Mouse (Mus musculus): Measurements from ENCODE around the gene Qsox1. TPM values are rescaled to one million over a fixed set of nuclear protein-coding genes. Genes with fewer than 3 reads are reported as not detected.
A peak's percentile ranks its signal among the peaks of the same experiment; 100 is the strongest.

The Qsox1 gene
- polyA plus RNA-seq, 1 experiment from 2014 or later: 16.6 TPM

DNA sequence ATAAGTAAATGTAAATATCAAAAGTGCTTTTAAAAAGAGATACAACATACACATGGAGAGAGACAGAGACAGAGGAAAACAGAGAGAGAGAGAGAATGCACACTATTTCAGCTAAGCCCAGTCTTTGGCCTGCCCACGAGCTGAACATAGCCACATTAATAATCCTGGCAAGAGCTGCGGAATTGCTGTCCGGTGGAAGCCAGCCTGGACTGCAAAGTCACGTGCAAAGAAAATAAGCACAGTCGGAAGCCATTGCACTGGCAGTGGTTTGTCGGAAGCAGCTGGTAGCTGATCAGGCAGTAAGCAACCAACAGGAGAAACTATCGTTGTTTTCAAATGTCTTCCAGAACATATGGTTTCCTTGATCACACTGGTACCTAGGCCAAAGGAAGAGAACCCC is 55.1 kb downstream of the Qsox1 start:
- Histone ChIP-seq H3K9me3 (no peaks in the 10 kb centered on the region), H3K9ac (no peak overlapping the region), H3K4me1 (no peaks in the 10 kb centered on the region; the same call in 1 of the 2 replicates), H3K4me3 (replicated peaks) (no peak overlapping the region), H3K4me2 (no peak overlapping the region), H3K27ac (no peak overlapping the region), H3K27me3 (peaks cover 24% of the 10 kb centered on the region), H3K36me3 (replicated peaks) (no peaks in the 10 kb centered on the region)
- 86% methylated on average over 7 of the region's 7 CpGs for WGBS
- ATAC-seq (ENCODE audit: low FRiP score): no peak

- Histone ChIP-seq H3K27ac (no peak overlapping the region), H3K9me3 (no peaks in the 10 kb centered on the region), H3K9ac (no peak overlapping the region), H3K4me1 (peaks cover 6% of the 10 kb centered on the region), H3K4me2 (no peak overlapping the region), H3K36me3 (replicated peaks) (no peaks in the 10 kb centered on the region), H3K27me3 (peaks cover 60% of the 10 kb centered on the region), H3K4me3 (replicated peaks) (no peak overlapping the region)
- WGBS: 74% methylated on average over 9 of the region's 9 CpGs
- ATAC-seq (ENCODE audit: low FRiP score): no peak
These were observed 59.3 kb downstream of the Qsox1 start for GRCm38 (mm10) chr1:155753411-155753810.

DNA sequence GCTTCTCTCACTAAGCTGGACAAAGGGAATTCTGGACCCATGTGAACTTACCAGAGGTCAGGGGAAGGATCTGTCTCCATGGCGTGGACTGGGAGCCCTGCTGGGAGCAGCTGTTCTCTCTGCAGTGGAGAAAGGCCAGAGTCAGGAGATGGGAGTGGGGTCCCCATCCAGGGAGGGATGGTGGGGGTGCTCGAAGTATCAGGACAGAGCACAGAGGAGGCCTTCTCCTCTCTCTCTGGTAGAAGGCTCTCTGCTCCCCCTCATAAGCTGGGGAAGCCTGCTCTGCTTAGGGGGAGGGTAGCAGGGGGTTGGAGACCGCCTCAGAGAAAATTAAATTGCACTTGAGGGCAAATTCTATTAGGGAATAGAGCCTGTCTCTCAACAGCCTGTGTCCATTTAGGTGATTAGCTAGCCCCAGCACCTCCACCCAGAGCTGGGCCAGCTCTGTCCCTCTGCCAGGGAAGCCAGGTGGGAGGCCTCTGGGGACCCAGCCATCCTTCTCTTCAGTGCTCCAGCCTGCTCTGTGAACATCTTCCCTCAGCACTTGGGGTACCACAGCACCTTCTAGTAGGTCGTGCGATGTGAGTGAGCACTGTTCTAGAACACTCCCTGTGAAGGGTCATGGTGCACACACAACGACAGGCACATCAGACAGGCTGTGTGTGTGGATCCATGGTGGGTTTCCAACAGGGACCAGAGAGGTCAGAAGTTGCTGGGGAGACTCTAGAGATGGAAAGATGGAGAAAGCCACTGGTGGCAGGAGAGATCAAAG is 61.0 kb downstream of the Qsox1 start, which contains the start of gene Lhx4:
TSS of gene Lhx4 (minus strand) at position 201 of the 772 bp plus-strand sequence.
- H3K4me3 ChIP-seq (replicated peaks): no peak within 1 kb of the TSS
- no peak for ATAC-seq (ENCODE audit: low FRiP score)
- no peaks in the 10 kb centered on the region for H3K36me3 ChIP-seq (replicated peaks)
- H3K27ac ChIP-seq: no peak within 1 kb of the TSS
- WGBS: 63% methylated on average over 6 of the region's 6 CpGs
- peaks cover 6% of the 10 kb centered on the region for H3K4me1 ChIP-seq
- no peak within 1 kb of the TSS for H3K9ac ChIP-seq
- no peak within 1 kb of the TSS for H3K4me2 ChIP-seq
- no peaks in the 10 kb centered on the region for H3K9me3 ChIP-seq
- peaks cover 77% of the 10 kb centered on the region for H3K27me3 ChIP-seq

- H3K27ac ChIP-seq: no peak overlapping the region
- ATAC-seq (ENCODE audit: low FRiP score): peak; percentile 55; the same call in 1 of the 2 replicates
These were observed 62.0 kb downstream of the Qsox1 start for GRCm38 (mm10) chr1:155750517-155751178.

GRCm38 (mm10) chr1:155747911-155748310 is 64.8 kb downstream of the Qsox1 start:
- Histone ChIP-seq H3K36me3 (replicated peaks) (no peaks in the 10 kb centered on the region), H3K4me3 (replicated peaks) (no peak overlapping the region), H3K9ac (no peak overlapping the region), H3K27me3 (peaks cover 85% of the 10 kb centered on the region), H3K4me1 (peaks cover 11% of the 10 kb centered on the region), H3K9me3 (no peaks in the 10 kb centered on the region), H3K4me2 (no peak overlapping the region), H3K27ac (no peak overlapping the region)
- 83% methylated on average over 5 of the region's 5 CpGs for WGBS
- no peak for ATAC-seq (ENCODE audit: low FRiP score)

More at GRCm38 (mm10) chr1:155750517-155751178, 62.0 kb downstream of the Qsox1 start:
- no peak overlapping the region for H3K4me3 ChIP-seq (replicated peaks)
- H3K9me3 ChIP-seq: no peaks in the 10 kb centered on the region
- no peaks in the 10 kb centered on the region for H3K36me3 ChIP-seq (replicated peaks)
- H3K4me2 ChIP-seq: no peak overlapping the region
- WGBS: 7% methylated on average over 11 of the region's 11 CpGs
- peaks cover 6% of the 10 kb centered on the region for H3K4me1 ChIP-seq
- H3K27me3 ChIP-seq: peaks cover 87% of the 10 kb centered on the region
- no peak overlapping the region for H3K9ac ChIP-seq

DNA sequence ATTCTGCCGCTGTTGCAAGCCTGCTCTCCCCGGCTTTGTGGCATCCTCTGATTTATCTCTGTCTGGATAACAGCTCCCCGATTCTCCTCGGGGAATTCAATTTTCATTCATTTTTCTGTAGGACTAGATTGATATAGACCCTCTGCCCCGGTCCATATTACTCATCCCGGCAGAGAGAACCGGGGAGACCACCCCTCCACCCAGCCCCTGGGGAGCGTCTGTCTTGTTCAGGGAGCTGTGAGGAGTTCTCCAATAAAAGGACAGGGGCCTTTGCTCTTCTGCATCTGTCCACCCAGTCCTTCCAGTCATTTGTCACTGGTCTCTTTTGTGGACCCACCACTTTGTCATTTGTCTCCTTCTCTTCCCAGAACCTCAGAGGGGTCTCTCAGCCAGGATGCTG is 65.7 kb downstream of the Qsox1 start:
- no peak overlapping the region for H3K4me2 ChIP-seq
- 13% methylated on average over 8 of the region's 8 CpGs for WGBS
- no peaks in the 10 kb centered on the region for H3K9me3 ChIP-seq
- peaks cover 87% of the 10 kb centered on the region for H3K27me3 ChIP-seq
- peaks cover 20% of the 10 kb centered on the region for H3K4me1 ChIP-seq
- H3K27ac ChIP-seq: no peak overlapping the region
- no peak overlapping the region for H3K9ac ChIP-seq
- no peak overlapping the region for H3K4me3 ChIP-seq (replicated peaks)
- no peaks in the 10 kb centered on the region for H3K36me3 ChIP-seq (replicated peaks)
- no peak for ATAC-seq (ENCODE audit: low FRiP score)

DNA sequence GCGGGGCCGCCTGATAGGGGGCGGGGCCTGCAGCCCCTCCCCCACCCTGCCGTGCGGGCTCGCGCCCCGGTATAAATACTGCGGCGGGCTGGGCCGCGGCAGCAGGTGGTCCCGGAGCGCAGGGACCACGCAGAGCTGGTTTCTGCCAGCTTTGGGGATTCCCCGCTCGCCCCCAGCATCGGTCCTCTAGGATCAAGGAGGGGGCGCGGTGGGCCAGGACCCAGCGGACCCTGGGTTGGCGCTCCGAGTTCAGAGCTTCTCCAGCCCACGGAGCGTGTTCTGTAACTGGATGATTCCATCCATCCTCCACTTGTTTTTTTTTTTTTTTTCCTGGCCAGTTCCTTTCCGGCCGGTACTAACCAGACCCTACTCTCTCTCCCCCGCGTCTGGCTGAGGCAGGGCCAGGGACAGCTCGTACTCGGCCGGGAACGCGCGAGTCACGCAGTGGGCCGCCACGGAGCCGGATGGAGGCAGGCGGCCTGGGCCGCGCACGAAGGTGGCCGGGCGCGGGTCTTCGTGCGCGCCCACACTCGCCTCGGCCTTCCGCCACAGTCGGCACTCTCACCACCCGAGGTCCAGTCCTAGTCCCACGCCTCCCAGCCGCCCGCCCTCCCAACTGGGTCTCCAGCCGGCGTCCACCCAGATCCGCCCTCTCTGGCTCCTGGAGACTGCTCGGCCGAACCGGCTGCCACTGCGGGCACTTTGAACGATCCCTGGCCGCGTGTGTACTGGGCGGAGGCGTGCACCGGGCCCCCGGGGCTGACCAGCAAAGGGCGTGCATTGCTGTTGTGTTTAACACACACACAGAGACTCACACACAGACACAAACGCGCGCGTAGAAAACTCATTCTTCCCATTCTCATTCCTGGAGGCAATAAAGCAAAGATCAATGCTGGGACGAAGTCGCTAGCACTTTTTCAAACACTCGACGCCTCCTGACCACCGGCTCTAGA is 70.0 kb downstream of the Qsox1 start:
- Histone ChIP-seq H3K27ac (no peak overlapping the region), H3K36me3 (replicated peaks) (no peaks in the 10 kb centered on the region), H3K9ac (peak overlapping the region; percentile 50), H3K9me3 (no peaks in the 10 kb centered on the region), H3K4me3 (replicated peaks) (peak overlapping the region; percentile 55), H3K4me1 (peaks cover 28% of the 10 kb centered on the region), H3K4me2 (peak overlapping the region; percentile 93), H3K27me3 (peaks cover 88% of the 10 kb centered on the region)
- WGBS: under 1% methylated on average over 76 of the region's 81 CpGs
- peak; percentile 51 for ATAC-seq (ENCODE audit: low FRiP score)

DNA sequence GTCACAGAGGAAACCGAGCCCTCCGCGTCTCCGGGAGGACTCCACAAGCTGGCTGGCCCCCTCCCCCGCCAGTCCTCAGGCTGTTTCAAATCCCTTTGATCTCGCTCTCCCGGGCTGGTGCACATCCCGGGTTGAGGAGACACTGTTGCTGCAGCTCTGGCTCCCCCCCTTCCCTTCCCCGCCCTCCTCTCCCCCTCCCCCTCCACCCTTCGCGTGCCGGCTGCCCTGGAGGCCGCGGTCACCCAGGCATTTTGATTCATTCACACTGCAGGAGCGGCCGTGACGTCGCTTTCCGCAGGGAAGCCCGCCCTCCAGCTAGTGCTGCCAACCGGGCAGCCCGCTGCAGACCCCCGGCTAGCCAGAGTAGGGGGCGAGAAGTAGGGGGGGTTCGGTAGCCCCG is 70.7 kb downstream of the Qsox1 start:
- Histone ChIP-seq H3K4me1 (peaks cover 28% of the 10 kb centered on the region), H3K36me3 (replicated peaks) (no peaks in the 10 kb centered on the region), H3K4me3 (replicated peaks) (peak overlapping the region; percentile 55), H3K4me2 (peak overlapping the region; percentile 93), H3K27me3 (peaks cover 88% of the 10 kb centered on the region), H3K9me3 (no peaks in the 10 kb centered on the region), H3K27ac (no peak overlapping the region), H3K9ac (peak overlapping the region; percentile 50)
- ATAC-seq (ENCODE audit: low FRiP score): peak; percentile 80
- WGBS: 1% methylated on average over 26 of the region's 26 CpGs

DNA sequence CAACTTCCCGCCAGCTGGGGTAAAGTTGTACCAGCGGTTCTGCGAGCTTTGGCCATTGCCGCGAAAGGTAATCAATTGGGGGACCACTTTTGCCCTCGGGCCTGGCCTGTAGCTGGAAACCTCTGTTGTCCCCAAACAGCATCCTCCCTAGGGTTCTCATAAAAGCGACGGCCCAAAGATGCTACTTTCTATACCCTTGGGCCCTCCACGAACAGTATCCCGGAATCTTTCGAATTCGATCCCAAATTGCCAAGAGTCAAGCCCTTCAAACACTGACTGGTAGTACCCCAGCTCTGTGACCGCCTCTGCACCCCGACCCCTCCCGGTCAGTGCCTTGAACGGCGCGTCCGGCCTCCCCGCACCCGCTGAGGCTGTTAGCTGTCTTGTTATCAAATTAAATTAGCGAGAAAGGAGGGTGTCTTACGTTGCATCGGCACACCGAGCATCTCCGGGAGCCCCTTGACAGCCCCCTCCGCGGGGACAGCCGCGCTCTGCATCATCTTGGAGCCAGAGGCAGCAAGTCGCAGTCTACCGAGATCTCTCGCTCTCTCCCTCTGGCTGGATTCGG is 71.2 kb downstream of the Qsox1 start:
- ATAC-seq (ENCODE audit: low FRiP score): peak; percentile 12; the same call in 1 of the 2 replicates
- WGBS: under 1% methylated on average over 34 of the region's 34 CpGs
- Histone ChIP-seq H3K4me3 (replicated peaks) (peak overlapping the region; percentile 55), H3K9ac (peak overlapping the region; percentile 50; the same call in 1 of the 2 replicates), H3K9me3 (no peaks in the 10 kb centered on the region), H3K27ac (no peak overlapping the region), H3K36me3 (replicated peaks) (no peaks in the 10 kb centered on the region), H3K4me1 (peaks cover 29% of the 10 kb centered on the region), H3K27me3 (peaks cover 88% of the 10 kb centered on the region), H3K4me2 (peak overlapping the region; percentile 93)

DNA sequence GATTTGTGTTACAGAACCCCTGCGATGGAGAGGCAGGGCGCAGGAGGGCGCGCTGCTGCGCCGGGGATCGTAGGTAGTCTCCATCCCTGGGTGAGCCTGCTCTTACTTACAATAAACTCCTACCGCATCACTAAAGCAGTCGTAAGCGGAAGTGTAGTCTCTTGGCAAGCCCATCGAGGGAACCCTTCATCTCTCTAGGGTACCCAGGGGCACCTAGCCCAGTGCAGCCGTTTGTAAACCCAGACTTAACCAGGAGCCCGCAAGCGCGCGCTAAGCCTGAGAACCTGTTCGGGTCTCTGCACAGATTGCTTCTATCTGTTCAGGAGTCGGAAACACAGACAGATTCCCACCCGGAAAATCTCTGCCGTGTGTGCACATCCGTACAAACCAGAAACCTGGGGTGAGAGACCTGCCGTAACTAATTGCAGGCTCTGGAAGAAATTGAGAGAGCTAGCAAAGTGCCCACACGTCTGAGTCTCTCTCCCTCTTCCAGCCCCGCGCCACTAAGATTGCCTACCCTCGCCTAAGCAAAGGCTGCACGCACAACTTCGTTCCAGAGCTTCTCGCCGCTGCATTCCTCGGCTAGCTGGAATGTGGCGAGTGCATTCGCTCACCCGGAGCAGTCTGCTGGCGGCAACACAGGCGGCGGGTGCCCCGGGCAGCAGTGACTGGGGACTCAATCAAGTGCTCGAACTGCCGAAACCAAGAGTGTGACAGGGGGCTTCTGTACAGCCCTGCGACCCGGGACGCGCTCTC is 71.9 kb downstream of the Qsox1 start:
- Histone ChIP-seq H3K4me2 (peak overlapping the region; percentile 93), H3K4me3 (replicated peaks) (peak overlapping the region; percentile 55), H3K9ac (no peak overlapping the region; the same call in 1 of the 2 replicates), H3K27me3 (peaks cover 88% of the 10 kb centered on the region), H3K9me3 (no peaks in the 10 kb centered on the region), H3K36me3 (replicated peaks) (no peaks in the 10 kb centered on the region), H3K4me1 (peaks cover 33% of the 10 kb centered on the region), H3K27ac (no peak overlapping the region)
- under 1% methylated on average over 44 of the region's 44 CpGs for WGBS
- no peak for ATAC-seq (ENCODE audit: low FRiP score)

- ATAC-seq (ENCODE audit: low FRiP score): no peak
- under 1% methylated on average over 25 of the region's 25 CpGs for WGBS
- H3K9me3 ChIP-seq: no peaks in the 10 kb centered on the region
- H3K27me3 ChIP-seq: peaks cover 96% of the 10 kb centered on the region
- no peak overlapping the region for H3K4me3 ChIP-seq (replicated peaks)
- no peak overlapping the region for H3K27ac ChIP-seq
- no peaks in the 10 kb centered on the region for H3K36me3 ChIP-seq (replicated peaks)
- no peak overlapping the region for H3K4me2 ChIP-seq
- peaks cover 28% of the 10 kb centered on the region for H3K4me1 ChIP-seq
- H3K9ac ChIP-seq: no peak overlapping the region
These were observed 74.8 kb downstream of the Qsox1 start for GRCm38 (mm10) chr1:155737809-155738383.

Measured in forebrain, embryonic 12.5 days (tissue).